Mouse (Mus musculus) liver, embryonic 11.5 days (tissue): Measurements from ENCODE around the gene Nol3. TPM values are rescaled to one million over a fixed set of nuclear protein-coding genes. Genes with fewer than 3 reads are reported as not detected.
A peak's percentile ranks its signal among the peaks of the same experiment; 100 is the strongest.
"Not testable (repeated sequence)": the region's sequence is repeated elsewhere in the genome, so short reads cannot be mapped to it uniquely, and the experiment has no call there.

ENCODE experiments used
- ATAC-seq: fragments of 200-750 bp; cut with Nextera tagmentation; replicated peaks from 2 replicates; pipeline ENCODE4 v1.8.0; 2017; ENCODE audit warnings: moderate number of reproducible peaks, mild to moderate bottlenecking, moderate TSS enrichment, moderate library complexity; ENCODE audit not compliant: low FRiP score
- DNase-seq: peaks from one replicate; pipeline ENCODE4 v3.0.0-alpha.2; 2017; ENCODE audit warnings: low spot score
- H3K27ac ChIP-seq: fragments of 300-500 bp; sonication (generic); 2 replicates; pipeline ENCODE4 v1.5.1; 2014; ENCODE audit warnings: mild to moderate bottlenecking, low read depth, low read length, control low read depth
- H3K27me3 ChIP-seq: fragments of 300-500 bp; sonication (generic); replicated peaks from 2 replicates; pipeline ENCODE4 v1.6.1; 2014; ENCODE audit warnings: low read length, mixed read lengths; ENCODE audit not compliant: control insufficient read depth, insufficient read depth
- H3K36me3 ChIP-seq: fragments of 300-500 bp; sonication (generic); 2 replicates; pipeline ENCODE4 v1.6.1; 2014; ENCODE audit warnings: mild to moderate bottlenecking, low read length, moderate library complexity, mixed read lengths; ENCODE audit not compliant: control insufficient read depth, insufficient read depth
- H3K4me1 ChIP-seq: fragments of 300-500 bp; sonication (generic); replicated peaks from 2 replicates; pipeline ENCODE4 v1.6.1; 2014; ENCODE audit warnings: low read length, mixed read lengths; ENCODE audit not compliant: control insufficient read depth, insufficient read depth
- H3K4me2 ChIP-seq: fragments of 300-500 bp; sonication (generic); 2 replicates; pipeline ENCODE4 v1.6.1; 2014; ENCODE audit warnings: mild to moderate bottlenecking, control low read depth, moderate library complexity
- H3K4me3 ChIP-seq: fragments of 300-500 bp; sonication (generic); 2 replicates; pipeline ENCODE4 v1.5.1; 2014; ENCODE audit warnings: low read depth, low read length, control low read depth
- H3K9ac ChIP-seq: fragments of 300-500 bp; sonication (generic); 2 replicates; pipeline ENCODE4 v1.6.1; 2014; ENCODE audit warnings: low read depth, low read length, control low read depth
- H3K9me3 ChIP-seq: fragments of 300-500 bp; sonication (generic); 2 replicates; pipeline ENCODE4 v1.6.1; 2016; ENCODE audit warnings: low read length, inconsistent platforms, mixed read lengths; ENCODE audit not compliant: control insufficient read depth
- WGBS: fragments of 180-500 bp; shearing (Covaris S2); extraction: QIAGEN DNeasy Blood & Tissue Kit; methylation state at CpG from one replicate; pipeline ENCODE4 v1.1.7; 2014; 5-methylcytosine and 5-hydroxymethylcytosine counted together
- polyA plus RNA-seq: library from polyadenylated mRNA; unstranded; fragments of >200 nt; fragmentation: Nextera tagmentation; extraction: Ambion mirVana; gene quantifications from 2 replicates; pipeline ENCODE4 v1.2.1, GENCODE M21; 2014

The Nol3 gene
- polyA plus RNA-seq: 0.14 and 0.51 TPM in 2 replicates

- no peak within 1 kb of the TSS for H3K9ac ChIP-seq
Measured at GRCm38 (mm10) chr8:105275840-105276239, at the start of gene Nol3. Gene Nol3, plus strand, starts transcription at chr8:105276140.

GRCm38 (mm10) chr8:105231503-105232320 is 44.2 kb upstream of the Nol3 start:
- no peak overlapping the region for H3K4me2 ChIP-seq
- H3K4me1 ChIP-seq: peaks cover 11% of the 10 kb centered on the region
- peaks cover 3% of the 10 kb centered on the region; the same call in 1 of the 2 replicates for H3K36me3 ChIP-seq
- no peaks in the 10 kb centered on the region for H3K27me3 ChIP-seq
- WGBS: 76% methylated on average over 12 of the region's 12 CpGs
- ATAC-seq (no peak), DNase-seq (no peak)
- H3K9me3 ChIP-seq: no peaks in the 10 kb centered on the region
- no peak overlapping the region for H3K27ac ChIP-seq
- no peak overlapping the region for H3K9ac ChIP-seq
- H3K4me3 ChIP-seq: no peak overlapping the region

More at GRCm38 (mm10) chr8:105275840-105276239, at the start of gene Nol3:
- no peaks in the 10 kb centered on the region for H3K36me3 ChIP-seq
- H3K4me1 ChIP-seq: peaks cover 8% of the 10 kb centered on the region
- H3K9me3 ChIP-seq: no peaks in the 10 kb centered on the region
- H3K4me3 ChIP-seq: peak within 1 kb of the TSS; percentile 38
- ATAC-seq: no peak
- peaks cover 92% of the 10 kb centered on the region for H3K27me3 ChIP-seq
- DNase-seq: no peak
- H3K27ac ChIP-seq: no peak within 1 kb of the TSS
- WGBS: 12% methylated on average over 10 of the region's 10 CpGs
- peak within 1 kb of the TSS; percentile 63 for H3K4me2 ChIP-seq

- H3K36me3 ChIP-seq, ATAC-seq, H3K27ac ChIP-seq, DNase-seq, H3K4me2 ChIP-seq, H3K27me3 ChIP-seq, H3K9me3 ChIP-seq, H3K4me3 ChIP-seq, H3K9ac ChIP-seq: not testable (repeated sequence)
- WGBS: 93% methylated on average over 4 of the region's 4 CpGs
- H3K4me1 ChIP-seq: peaks cover 11% of the 10 kb centered on the region
Measured at GRCm38 (mm10) chr8:105232321-105232693, 43.6 kb upstream of the Nol3 start.

GRCm38 (mm10) chr8:105233126-105233935 is 42.6 kb upstream of the Nol3 start:
- 60% methylated on average over 1 of the region's 1 CpGs for WGBS
- Histone ChIP-seq H3K4me2 (no peak overlapping the region; the same call in 1 of the 2 replicates), H3K4me1 (peaks cover 11% of the 10 kb centered on the region), H3K4me3 (no peak overlapping the region), H3K36me3 (peaks cover 3% of the 10 kb centered on the region; the same call in 1 of the 2 replicates), H3K9me3 (no peaks in the 10 kb centered on the region), H3K27me3 (no peaks in the 10 kb centered on the region), H3K27ac (no peak overlapping the region), H3K9ac (no peak overlapping the region)
- DNase-seq (no peak), ATAC-seq (peak; percentile 47; the same call in 1 of the 2 replicates)

- 94% methylated on average over 1 of the region's 1 CpGs for WGBS
- no peak for ATAC-seq
- H3K4me3 ChIP-seq: no peak overlapping the region
Measured at GRCm38 (mm10) chr8:105235206-105235605, 40.7 kb upstream of the Nol3 start.

GRCm38 (mm10) chr8:105237442-105238142 is 38.3 kb upstream of the Nol3 start:
- Histone ChIP-seq H3K9me3 (no peaks in the 10 kb centered on the region), H3K27ac (no peak overlapping the region), H3K4me3 (no peak overlapping the region), H3K4me2 (no peak overlapping the region), H3K36me3 (peaks cover 25% of the 10 kb centered on the region; the same call in 1 of the 2 replicates), H3K27me3 (no peaks in the 10 kb centered on the region), H3K4me1 (peaks cover 7% of the 10 kb centered on the region), H3K9ac (no peak overlapping the region)
- no peak for ATAC-seq
- DNase-seq: no peak
- 81% methylated on average over 14 of the region's 14 CpGs for WGBS

More at GRCm38 (mm10) chr8:105235206-105235605, 40.7 kb upstream of the Nol3 start:
- Histone ChIP-seq H3K36me3 (peaks cover 18% of the 10 kb centered on the region; the same call in 1 of the 2 replicates), H3K4me1 (peaks cover 11% of the 10 kb centered on the region), H3K9me3 (no peaks in the 10 kb centered on the region), H3K9ac (no peak overlapping the region), H3K4me2 (no peak overlapping the region), H3K27me3 (no peaks in the 10 kb centered on the region), H3K27ac (no peak overlapping the region)
- DNase-seq: no peak

GRCm38 (mm10) chr8:105241016-105241415 is 34.9 kb upstream of the Nol3 start:
- Histone ChIP-seq H3K4me2 (no peak overlapping the region), H3K4me1 (no peaks in the 10 kb centered on the region), H3K27ac (no peak overlapping the region), H3K36me3 (peaks cover 22% of the 10 kb centered on the region; the same call in 1 of the 2 replicates), H3K4me3 (no peak overlapping the region), H3K9me3 (no peaks in the 10 kb centered on the region), H3K27me3 (no peaks in the 10 kb centered on the region), H3K9ac (no peak overlapping the region)
- WGBS: 98% methylated on average over 7 of the region's 7 CpGs
- ATAC-seq (no peak), DNase-seq (no peak)

GRCm38 (mm10) chr8:105251954-105252353 is 24.0 kb upstream of the Nol3 start:
- 90% methylated on average over 6 of the region's 6 CpGs for WGBS
- H3K36me3 ChIP-seq: peaks cover 27% of the 10 kb centered on the region
- no peak for ATAC-seq

More at GRCm38 (mm10) chr8:105251954-105252353, 24.0 kb upstream of the Nol3 start:
- Histone ChIP-seq H3K4me3 (no peak overlapping the region), H3K27ac (no peak overlapping the region), H3K4me1 (peaks cover 16% of the 10 kb centered on the region), H3K27me3 (0 out of 2 replicates have a peak, but pooled peaks cover 7% of the 10 kb centered on the region), H3K9ac (no peak overlapping the region), H3K4me2 (no peak overlapping the region), H3K9me3 (no peaks in the 10 kb centered on the region)
- no peak for DNase-seq
